Comparison of ENCODE assay signal across 28 mouse cellular contexts in genomic region chr2:91920130-91920529, GRCm38 (mm10). TPM values are rescaled to one million over a fixed set of nuclear protein-coding genes. Genes with fewer than 3 reads are reported as not detected.
DNase-seq lines count a peak whose midpoint lies in the region; ATAC-seq and TF ChIP-seq lines count a peak whose summit lies in the region.
"Had no signal": no experiment of that assay in that cellular context is flagged by ENCODE, and none has a peak within 500 bp of the region (broad histone marks: within the 10 kb centered on the region; RNA-seq: fewer than 3 reads in every experiment).

No protein-coding gene starts in this region.

- no peak for ATAC-seq in midbrain, embryonic 11.5 days (ENCODE audit: low FRiP score)
- ATAC-seq in midbrain, embryonic 15.5 days (replicated peaks): no peak
- ATAC-seq in hindbrain, embryonic 12.5 days (ENCODE audit: low FRiP score): no peak
- ATAC-seq in hindbrain, postnatal 0 days: no peak
- ATAC-seq: activated CD4-positive, CD25-positive, alpha-beta regulatory T cell, adult 4 months; forebrain, embryonic 14.5 days; forebrain, embryonic 16.5 days; Patski had no signal

- 77% methylated on average over 4 of the region's 4 CpGs for WGBS in midbrain, embryonic 11.5 days
- 83% methylated on average over 4 of the region's 4 CpGs for WGBS in midbrain, embryonic 15.5 days
- WGBS in hindbrain, embryonic 12.5 days: 80% methylated on average over 4 of the region's 4 CpGs
- 73% methylated on average over 4 of the region's 4 CpGs for WGBS in hindbrain, postnatal 0 days

- H3K27ac ChIP-seq in midbrain, embryonic 11.5 days (ENCODE audit: low read depth, low read length): no peak overlapping the region
- H3K27ac ChIP-seq in midbrain, embryonic 15.5 days: no peak overlapping the region
- no peak overlapping the region for H3K27ac ChIP-seq in testis, adult 2 months (ENCODE audit: control insufficient read depth, insufficient read depth, low read depth, low read length)
- no peak overlapping the region for H3K27ac ChIP-seq in hindbrain, embryonic 12.5 days
- H3K27ac ChIP-seq in hindbrain, postnatal 0 days: no peak overlapping the region
- H3K27ac ChIP-seq: embryonic facial prominence, embryonic 13.5 days; embryonic facial prominence, embryonic 15.5 days; forebrain, embryonic 10.5 days; forebrain, embryonic 12.5 days had no signal

- no peaks in the 10 kb centered on the region for H3K9me3 ChIP-seq in midbrain, embryonic 11.5 days (ENCODE audit: control insufficient read depth, low read length)
- no peaks in the 10 kb centered on the region for H3K9me3 ChIP-seq in midbrain, embryonic 15.5 days
- no peaks in the 10 kb centered on the region for H3K9me3 ChIP-seq in hindbrain, embryonic 12.5 days (replicated peaks)
- H3K9me3 ChIP-seq in hindbrain, postnatal 0 days (ENCODE audit: low read length): no peaks in the 10 kb centered on the region
- H3K9me3 ChIP-seq: embryonic facial prominence, embryonic 13.5 days; embryonic facial prominence, embryonic 15.5 days; forebrain, embryonic 10.5 days; forebrain, embryonic 12.5 days had no signal

- H3K4me2 ChIP-seq in midbrain, embryonic 11.5 days: no peak overlapping the region
- H3K4me2 ChIP-seq in midbrain, embryonic 15.5 days: no peak overlapping the region
- H3K4me2 ChIP-seq in hindbrain, embryonic 12.5 days (replicated peaks): no peak overlapping the region
- H3K4me2 ChIP-seq in hindbrain, postnatal 0 days (ENCODE audit: low read depth, low read length): no peak overlapping the region
- H3K4me2 ChIP-seq: embryonic facial prominence, embryonic 13.5 days; embryonic facial prominence, embryonic 15.5 days; forebrain, embryonic 12.5 days had no signal

- peaks cover 15% of the 10 kb centered on the region for H3K4me1 ChIP-seq in midbrain, embryonic 11.5 days (ENCODE audit: control insufficient read depth, insufficient read depth, low read length)
- H3K4me1 ChIP-seq in midbrain, embryonic 15.5 days: peaks cover 27% of the 10 kb centered on the region
- peaks cover 22% of the 10 kb centered on the region for H3K4me1 ChIP-seq in testis, adult 2 months (ENCODE audit: control insufficient read depth, insufficient read depth, low read length)
- H3K4me1 ChIP-seq in hindbrain, embryonic 12.5 days: peaks cover 25% of the 10 kb centered on the region
- H3K4me1 ChIP-seq in hindbrain, postnatal 0 days (ENCODE audit: insufficient read depth, low read length): peaks cover 5% of the 10 kb centered on the region; the same call in 1 of the 2 replicates

- H3K27me3 ChIP-seq in midbrain, embryonic 11.5 days (ENCODE audit: control insufficient read depth, insufficient read depth, low read length): peaks cover 42% of the 10 kb centered on the region
- peaks cover 49% of the 10 kb centered on the region for H3K27me3 ChIP-seq in midbrain, embryonic 15.5 days (replicated peaks)
- peaks cover 2% of the 10 kb centered on the region; the same call in 1 of the 2 replicates for H3K27me3 ChIP-seq in testis, adult 2 months (ENCODE audit: control insufficient read depth, insufficient read depth, low read length)
- H3K27me3 ChIP-seq in hindbrain, embryonic 12.5 days: peaks cover 55% of the 10 kb centered on the region
- H3K27me3 ChIP-seq in hindbrain, postnatal 0 days (ENCODE audit: insufficient read depth, low read length): peaks cover 13% of the 10 kb centered on the region; the same call in 1 of the 2 replicates

- no peak for TF ChIP-seq POLR2A in testis, adult 2 months (IDR thresholded peaks at IDR 0.05; ENCODE audit: control insufficient read depth, low read depth, low read length)

- no peak overlapping the region for H3K9ac ChIP-seq in midbrain, embryonic 11.5 days (ENCODE audit: low read length)
- no peak overlapping the region for H3K9ac ChIP-seq in midbrain, embryonic 15.5 days
- no peak overlapping the region for H3K9ac ChIP-seq in hindbrain, embryonic 12.5 days
- H3K9ac ChIP-seq in hindbrain, postnatal 0 days (replicated peaks; ENCODE audit: low read length): no peak overlapping the region
- H3K9ac ChIP-seq: embryonic facial prominence, embryonic 13.5 days; embryonic facial prominence, embryonic 15.5 days; forebrain, embryonic 12.5 days had no signal

- peaks cover 13% of the 10 kb centered on the region; the same call in 1 of the 2 replicates for H3K36me3 ChIP-seq in midbrain, embryonic 11.5 days (ENCODE audit: control insufficient read depth, insufficient read depth, low read length)
- peaks cover 25% of the 10 kb centered on the region for H3K36me3 ChIP-seq in midbrain, embryonic 15.5 days (replicated peaks)
- no peaks in the 10 kb centered on the region for H3K36me3 ChIP-seq in testis, adult 2 months (ENCODE audit: control insufficient read depth, insufficient read depth, low read length)
- H3K36me3 ChIP-seq in hindbrain, embryonic 12.5 days: peaks cover 37% of the 10 kb centered on the region
- peaks cover 16% of the 10 kb centered on the region for H3K36me3 ChIP-seq in hindbrain, postnatal 0 days (ENCODE audit: insufficient read depth, low read length)

- no peak for TF ChIP-seq CTCF in testis, adult 2 months (IDR thresholded peaks at IDR 0.05; ENCODE audit: control insufficient read depth, insufficient read depth, insufficient replicate concordance, low read depth, low read length)
- TF ChIP-seq CTCF in hindbrain, postnatal 0 days (IDR thresholded peaks at IDR 0.05; ENCODE audit: low read depth): no peak

- H3K4me3 ChIP-seq in midbrain, embryonic 11.5 days (ENCODE audit: low read depth, low read length): no peak overlapping the region
- H3K4me3 ChIP-seq in midbrain, embryonic 15.5 days: no peak overlapping the region
- peak overlapping the region; percentile 81 for H3K4me3 ChIP-seq in testis, adult 2 months (ENCODE audit: control insufficient read depth, low read depth, low read length)
- no peak overlapping the region for H3K4me3 ChIP-seq in hindbrain, embryonic 12.5 days
- H3K4me3 ChIP-seq in hindbrain, postnatal 0 days (ENCODE audit: low read length): no peak overlapping the region
- H3K4me3 ChIP-seq: embryonic facial prominence, embryonic 13.5 days; embryonic facial prominence, embryonic 15.5 days; erythroblast, embryonic 14.5 days; forebrain, embryonic 12.5 days had no signal

- DNase-seq in midbrain, embryonic 11.5 days (ENCODE audit: low spot score, missing footprints): peak; percentile 87
- no peak for DNase-seq in testis, postnatal 14 days (ENCODE audit: low spot score)
- DNase-seq in induced T-regulatory cell, adult 2 months (ENCODE audit: low read depth): peak; percentile 22
- no peak for DNase-seq in hindbrain, postnatal 0 days (ENCODE audit: low spot score)
- DNase-seq: adrenal gland, adult 8-10 months; adrenal gland, postnatal 14 days; adrenal gland, postnatal 36 days; cerebellum, adult 11-12 months; cerebellum, adult 2 months; cerebellum, adult 9-10 months; cerebellum, postnatal 10 days; cerebellum, postnatal 36 days; embryo, embryonic 11 days had no signal

RNA-seq across cellular contexts. Expression of gene Chrm4, which starts 6.9 kb away (rescaled TPM):
- 0.26 and 0.37 TPM in 2 replicates for polyA plus RNA-seq in midbrain, embryonic 11.5 days (2014; fragmentation: Nextera tagmentation; extraction: Ambion mirVana)
- 0.57 and 0.66 TPM in 2 replicates for polyA plus RNA-seq in midbrain, embryonic 15.5 days (2015; fragmentation: Nextera tagmentation; extraction: Ambion mirVana)
- 20.3 and 23.6 TPM in 2 replicates for polyA plus RNA-seq in testis, adult 2 months (2012; rRNA removed)
- polyA plus RNA-seq in hindbrain, embryonic 12.5 days (2016; fragmentation: Nextera tagmentation; extraction: Ambion mirVana): 0.77 and 1.0 TPM in 2 replicates
- total RNA-seq in hindbrain, postnatal 0 days (2014; rRNA removed): 3.3 and 4.4 TPM in 2 replicates
- polyA plus RNA-seq in hindbrain, postnatal 0 days (2015; fragmentation: Nextera tagmentation; extraction: Ambion mirVana): 0.75 and 0.93 TPM in 2 replicates
- polyA plus RNA-seq: Patski had no signal

RNA-seq across cellular contexts. Expression of gene Mdk, which starts 12.0 kb away (rescaled TPM):
- 926 and 968 TPM in 2 replicates for polyA plus RNA-seq in midbrain, embryonic 11.5 days (2014; fragmentation: Nextera tagmentation; extraction: Ambion mirVana)
- 132 and 158 TPM in 2 replicates for polyA plus RNA-seq in midbrain, embryonic 15.5 days (2015; fragmentation: Nextera tagmentation; extraction: Ambion mirVana)
- polyA plus RNA-seq in testis, adult 2 months (2012; rRNA removed): 9.6 TPM in 2 replicates
- polyA plus RNA-seq in hindbrain, embryonic 12.5 days (2016; fragmentation: Nextera tagmentation; extraction: Ambion mirVana): 904 and 962 TPM in 2 replicates
- 54.9 and 78.4 TPM in 2 replicates for total RNA-seq in hindbrain, postnatal 0 days (2014; rRNA removed)
- 167 and 171 TPM in 2 replicates for polyA plus RNA-seq in hindbrain, postnatal 0 days (2015; fragmentation: Nextera tagmentation; extraction: Ambion mirVana)
- total RNA-seq: common myeloid progenitor, adult 5-6 weeks had no signal

RNA-seq across cellular contexts. Expression of gene Gm9821, which starts 25.4 kb away (rescaled TPM):
- polyA plus RNA-seq in midbrain, embryonic 11.5 days (2014; fragmentation: Nextera tagmentation; extraction: Ambion mirVana): 0.25 TPM in 1 of 2 replicates, not detected in the other
- 0.20 and 0.31 TPM in 2 replicates for polyA plus RNA-seq in midbrain, embryonic 15.5 days (2015; fragmentation: Nextera tagmentation; extraction: Ambion mirVana)
- not detected in 2 replicates for polyA plus RNA-seq in testis, adult 2 months (2012; rRNA removed)
- polyA plus RNA-seq in hindbrain, embryonic 12.5 days (2016; fragmentation: Nextera tagmentation; extraction: Ambion mirVana): 0.50 and 0.57 TPM in 2 replicates
- total RNA-seq in hindbrain, postnatal 0 days (2014; rRNA removed): not detected in 2 replicates
- 0.08 TPM in 1 of 2 replicates, not detected in the other for polyA plus RNA-seq in hindbrain, postnatal 0 days (2015; fragmentation: Nextera tagmentation; extraction: Ambion mirVana)
- total RNA-seq: adrenal gland, adult 18-20 months; adrenal gland, adult 8-10 months; adrenal gland, postnatal 14 days; adrenal gland, postnatal 36 days had no signal
- polyA plus RNA-seq: cerebellum, adult 2 months; embryonic facial prominence, embryonic 11.5 days; erythroblast, embryonic 14.5 days had no signal

RNA-seq across cellular contexts. Expression of gene Dgkz, which starts 55.5 kb away (rescaled TPM):
- polyA plus RNA-seq in midbrain, embryonic 11.5 days (2014; fragmentation: Nextera tagmentation; extraction: Ambion mirVana): 19.2 and 23.7 TPM in 2 replicates
- polyA plus RNA-seq in midbrain, embryonic 15.5 days (2015; fragmentation: Nextera tagmentation; extraction: Ambion mirVana): 32.2 and 36.1 TPM in 2 replicates
- 14.2 and 14.3 TPM in 2 replicates for polyA plus RNA-seq in testis, adult 2 months (2012; rRNA removed)
- 30.9 and 31.9 TPM in 2 replicates for polyA plus RNA-seq in hindbrain, embryonic 12.5 days (2016; fragmentation: Nextera tagmentation; extraction: Ambion mirVana)
- 150 and 163 TPM in 2 replicates for total RNA-seq in hindbrain, postnatal 0 days (2014; rRNA removed)
- 40.7 and 41.2 TPM in 2 replicates for polyA plus RNA-seq in hindbrain, postnatal 0 days (2015; fragmentation: Nextera tagmentation; extraction: Ambion mirVana)

Comparison
In these comparisons a context has a peak if more than half of its experiments do, and no peak if none do; other contexts are left out.
1. DNase-seq: peak in midbrain, embryonic 11.5 days (single experiment) and induced T-regulatory cell, adult 2 months (single experiment); none in testis, postnatal 14 days (single experiment) and hindbrain, postnatal 0 days (single experiment).
2. RNA of gene Chrm4, which starts 6.9 kb away (polyA plus RNA-seq): 20.3 to 23.6 TPM in testis, adult 2 months; 0.77 to 1.0 TPM in hindbrain, embryonic 12.5 days, 0.75 to 0.93 TPM in hindbrain, postnatal 0 days, 0.57 to 0.66 TPM in midbrain, embryonic 15.5 days and 0.26 to 0.37 TPM in midbrain, embryonic 11.5 days; every median in the first group is over 10 times any median in the second.
3. RNA of gene Mdk, which starts 12.0 kb away (polyA plus RNA-seq): 926 to 968 TPM in midbrain, embryonic 11.5 days, 904 to 962 TPM in hindbrain, embryonic 12.5 days, 167 to 171 TPM in hindbrain, postnatal 0 days and 132 to 158 TPM in midbrain, embryonic 15.5 days; 9.6 TPM in testis, adult 2 months; every median in the first group is over 10 times any median in the second.